Mouse (Mus musculus): Measurements from ENCODE around the gene Pygo1. TPM values are rescaled to one million over a fixed set of nuclear protein-coding genes. Genes with fewer than 3 reads are reported as not detected.

Gene Pygo1
- 0.08 TPM in 2 replicates for polyA plus RNA-seq (2015; fragmentation: Nextera tagmentation; extraction: Ambion mirVana)

GRCm38 (mm10) chr9:72925021-72925934 is at the start of gene Pygo1:
Pygo1 (plus strand) TSS chr9:72925645.
- Histone ChIP-seq H3K27me3 (ENCODE audit: control insufficient read depth, insufficient read depth, low read depth, low read length) (peaks cover 43% of the 10 kb centered on the region), H3K4me3 (ENCODE audit: low read depth, low read length) (peak within 1 kb of the TSS; percentile 54), H3K27ac (ENCODE audit: low read length) (no peak within 1 kb of the TSS), H3K9me3 (replicated peaks; ENCODE audit: control insufficient read depth, low read length) (no peaks in the 10 kb centered on the region), H3K4me2 (ENCODE audit: low read depth, low read length) (peak within 1 kb of the TSS; percentile 61), H3K9ac (ENCODE audit: low read depth, low read length) (peak within 1 kb of the TSS; percentile 19), H3K4me1 (ENCODE audit: control insufficient read depth, low read depth, low read length) (no peaks in the 10 kb centered on the region), H3K36me3 (ENCODE audit: control insufficient read depth, insufficient read depth) (no peaks in the 10 kb centered on the region)
- under 1% methylated on average over 101 of the region's 108 CpGs for WGBS (ENCODE audit: insufficient replicate concordance)
- peak; percentile 47; the same call in 1 of the 2 replicates for ATAC-seq (ENCODE audit: low read depth)

DNA sequence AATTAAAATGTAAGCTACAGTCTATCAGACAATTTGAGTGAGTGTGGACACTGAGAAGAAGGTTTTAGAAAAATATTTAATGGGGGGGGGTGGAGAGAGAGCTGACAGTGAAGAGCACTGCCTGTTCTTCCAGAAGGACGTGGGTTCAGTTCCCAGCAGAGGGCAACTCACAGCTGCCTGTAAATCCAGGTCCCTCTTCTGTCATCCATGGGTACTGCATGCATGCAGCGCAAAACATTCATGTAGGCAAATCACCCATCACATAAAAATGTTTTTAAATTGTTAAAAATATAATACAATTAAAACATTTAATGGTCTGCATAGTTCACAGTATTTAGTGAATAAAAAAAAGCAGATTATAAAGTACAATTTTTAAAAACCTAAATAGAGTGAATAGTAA is 49.6 kb upstream of the Pygo1 start:
- H3K4me1 ChIP-seq (ENCODE audit: control insufficient read depth, low read depth, low read length) = peaks cover 3% of the 10 kb centered on the region
- no peak overlapping the region for H3K4me3 ChIP-seq (ENCODE audit: low read depth, low read length)
- no peaks in the 10 kb centered on the region for H3K36me3 ChIP-seq (ENCODE audit: control insufficient read depth, insufficient read depth)
- ATAC-seq (ENCODE audit: low read depth) = no peak
- no peaks in the 10 kb centered on the region for H3K27me3 ChIP-seq (ENCODE audit: control insufficient read depth, insufficient read depth, low read depth, low read length)
- H3K9me3 ChIP-seq (replicated peaks; ENCODE audit: control insufficient read depth, low read length) = no peaks in the 10 kb centered on the region
- no peak overlapping the region for H3K9ac ChIP-seq (ENCODE audit: low read depth, low read length)
- WGBS (ENCODE audit: insufficient replicate concordance) = 61% methylated on average over 2 of the region's 2 CpGs
- H3K27ac ChIP-seq (ENCODE audit: low read length) = no peak overlapping the region
- H3K4me2 ChIP-seq (ENCODE audit: low read depth, low read length) = no peak overlapping the region

GRCm38 (mm10) chr9:72877905-72878304 is 47.5 kb upstream of the Pygo1 start:
- H3K36me3 ChIP-seq (ENCODE audit: control insufficient read depth, insufficient read depth) = no peaks in the 10 kb centered on the region
- H3K27ac ChIP-seq (ENCODE audit: low read length) = no peak overlapping the region
- H3K4me3 ChIP-seq (ENCODE audit: low read depth, low read length) = no peak overlapping the region
- H3K4me2 ChIP-seq (ENCODE audit: low read depth, low read length) = no peak overlapping the region
- H3K27me3 ChIP-seq (ENCODE audit: control insufficient read depth, insufficient read depth, low read depth, low read length) = no peaks in the 10 kb centered on the region
- 26% methylated on average over 11 of the region's 11 CpGs for WGBS (ENCODE audit: insufficient replicate concordance)
- H3K9me3 ChIP-seq (replicated peaks; ENCODE audit: control insufficient read depth, low read length) = no peaks in the 10 kb centered on the region
- no peak overlapping the region for H3K9ac ChIP-seq (ENCODE audit: low read depth, low read length)
- ATAC-seq (ENCODE audit: low read depth) = no peak
- peaks cover 6% of the 10 kb centered on the region for H3K4me1 ChIP-seq (ENCODE audit: control insufficient read depth, low read depth, low read length)

DNA sequence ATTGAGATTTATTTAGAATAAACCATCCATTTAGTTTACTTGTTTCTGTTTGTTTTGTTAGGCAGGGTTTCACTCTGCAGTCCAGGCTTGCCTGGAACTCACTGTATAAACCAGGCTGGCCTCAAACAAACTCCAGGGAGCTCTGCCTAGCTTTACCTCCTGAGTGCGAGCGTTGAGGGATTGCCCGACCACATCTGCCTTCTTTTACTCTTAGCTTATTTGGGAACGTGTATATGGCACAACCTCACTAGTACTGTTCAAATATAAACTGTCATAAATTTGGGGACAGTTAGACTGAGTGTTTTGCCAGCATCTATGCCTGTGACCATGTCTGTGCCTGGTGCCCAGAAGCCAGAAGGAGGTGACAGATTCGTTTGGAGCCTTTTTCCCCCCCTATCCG is 46.8 kb upstream of the Pygo1 start:
- Histone ChIP-seq H3K36me3 (ENCODE audit: control insufficient read depth, insufficient read depth) (no peaks in the 10 kb centered on the region), H3K9ac (ENCODE audit: low read depth, low read length) (no peak overlapping the region), H3K4me3 (ENCODE audit: low read depth, low read length) (no peak overlapping the region), H3K27me3 (ENCODE audit: control insufficient read depth, insufficient read depth, low read depth, low read length) (no peaks in the 10 kb centered on the region), H3K9me3 (replicated peaks; ENCODE audit: control insufficient read depth, low read length) (no peaks in the 10 kb centered on the region), H3K4me1 (ENCODE audit: control insufficient read depth, low read depth, low read length) (peaks cover 6% of the 10 kb centered on the region), H3K27ac (ENCODE audit: low read length) (no peak overlapping the region), H3K4me2 (ENCODE audit: low read depth, low read length) (no peak overlapping the region)
- WGBS (ENCODE audit: insufficient replicate concordance) = 61% methylated on average over 6 of the region's 6 CpGs
- ATAC-seq (ENCODE audit: low read depth) = no peak

GRCm38 (mm10) chr9:72879601-72880000 is 45.8 kb upstream of the Pygo1 start:
- no peaks in the 10 kb centered on the region for H3K27me3 ChIP-seq (ENCODE audit: control insufficient read depth, insufficient read depth, low read depth, low read length)
- ATAC-seq (ENCODE audit: low read depth) = no peak
- no peaks in the 10 kb centered on the region for H3K9me3 ChIP-seq (replicated peaks; ENCODE audit: control insufficient read depth, low read length)
- H3K27ac ChIP-seq (ENCODE audit: low read length) = no peak overlapping the region
- no peak overlapping the region for H3K4me2 ChIP-seq (ENCODE audit: low read depth, low read length)
- 62% methylated on average over 3 of the region's 3 CpGs for WGBS (ENCODE audit: insufficient replicate concordance)
- no peak overlapping the region for H3K9ac ChIP-seq (ENCODE audit: low read depth, low read length)
- H3K4me3 ChIP-seq (ENCODE audit: low read depth, low read length) = no peak overlapping the region
- peaks cover 6% of the 10 kb centered on the region for H3K4me1 ChIP-seq (ENCODE audit: control insufficient read depth, low read depth, low read length)
- no peaks in the 10 kb centered on the region for H3K36me3 ChIP-seq (ENCODE audit: control insufficient read depth, insufficient read depth)

DNA sequence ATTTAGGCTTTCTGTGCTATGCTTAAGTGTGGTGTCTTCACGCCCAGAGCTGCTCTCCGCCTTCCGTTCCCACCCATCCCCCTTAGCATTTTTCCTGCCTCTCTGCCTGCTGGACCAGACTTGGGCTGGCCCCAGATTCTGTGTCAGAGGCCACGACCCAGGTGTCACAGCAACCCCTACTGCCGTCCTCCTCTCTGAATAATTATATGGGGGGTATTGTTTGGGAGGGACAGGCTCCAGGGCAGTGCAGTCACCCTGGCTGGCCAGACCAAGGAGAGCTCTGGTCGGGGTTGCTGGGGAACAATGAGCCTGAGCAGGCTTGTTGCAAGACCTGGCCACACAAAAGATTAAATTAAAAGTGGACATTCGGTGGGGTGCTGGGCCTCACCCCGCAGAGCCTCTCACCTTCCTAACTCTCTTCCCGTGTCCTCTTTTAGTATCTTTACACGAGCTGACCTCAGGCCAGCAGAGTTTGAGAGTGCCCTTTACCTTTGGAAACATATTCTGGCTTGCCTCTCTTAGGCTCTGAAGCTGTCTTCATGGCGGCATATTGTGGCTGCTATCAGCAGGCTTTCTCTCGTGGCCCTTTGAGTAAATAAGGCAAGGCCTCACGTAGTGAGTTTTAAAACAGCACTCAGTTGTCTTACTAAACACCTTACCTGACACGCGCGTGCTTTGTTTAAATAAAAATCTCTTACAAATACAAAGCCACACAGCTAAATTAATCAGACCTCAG is 45.1 kb upstream of the Pygo1 start:
- Histone ChIP-seq H3K4me3 (ENCODE audit: low read depth, low read length) (no peak overlapping the region), H3K27ac (ENCODE audit: low read length) (no peak overlapping the region), H3K27me3 (ENCODE audit: control insufficient read depth, insufficient read depth, low read depth, low read length) (no peaks in the 10 kb centered on the region), H3K9me3 (replicated peaks; ENCODE audit: control insufficient read depth, low read length) (no peaks in the 10 kb centered on the region), H3K36me3 (ENCODE audit: control insufficient read depth, insufficient read depth) (no peaks in the 10 kb centered on the region), H3K9ac (ENCODE audit: low read depth, low read length) (no peak overlapping the region), H3K4me2 (ENCODE audit: low read depth, low read length) (no peak overlapping the region), H3K4me1 (ENCODE audit: control insufficient read depth, low read depth, low read length) (peaks cover 6% of the 10 kb centered on the region)
- WGBS (ENCODE audit: insufficient replicate concordance) = 48% methylated on average over 16 of the region's 16 CpGs
- ATAC-seq (ENCODE audit: low read depth) = peak; percentile 45; the same call in 1 of the 2 replicates

- Histone ChIP-seq H3K4me2 (ENCODE audit: low read depth, low read length) (no peak overlapping the region), H3K9me3 (replicated peaks; ENCODE audit: control insufficient read depth, low read length) (no peaks in the 10 kb centered on the region), H3K4me3 (ENCODE audit: low read depth, low read length) (no peak overlapping the region), H3K9ac (ENCODE audit: low read depth, low read length) (no peak overlapping the region), H3K36me3 (ENCODE audit: control insufficient read depth, insufficient read depth) (no peaks in the 10 kb centered on the region), H3K27ac (ENCODE audit: low read length) (no peak overlapping the region), H3K27me3 (ENCODE audit: control insufficient read depth, insufficient read depth, low read depth, low read length) (no peaks in the 10 kb centered on the region), H3K4me1 (ENCODE audit: control insufficient read depth, low read depth, low read length) (peaks cover 6% of the 10 kb centered on the region)
- ATAC-seq (ENCODE audit: low read depth) = peak; percentile 74
- WGBS (ENCODE audit: insufficient replicate concordance) = 11% methylated on average over 15 of the region's 15 CpGs
These were observed 44.2 kb upstream of the Pygo1 start for GRCm38 (mm10) chr9:72881026-72881768.

DNA sequence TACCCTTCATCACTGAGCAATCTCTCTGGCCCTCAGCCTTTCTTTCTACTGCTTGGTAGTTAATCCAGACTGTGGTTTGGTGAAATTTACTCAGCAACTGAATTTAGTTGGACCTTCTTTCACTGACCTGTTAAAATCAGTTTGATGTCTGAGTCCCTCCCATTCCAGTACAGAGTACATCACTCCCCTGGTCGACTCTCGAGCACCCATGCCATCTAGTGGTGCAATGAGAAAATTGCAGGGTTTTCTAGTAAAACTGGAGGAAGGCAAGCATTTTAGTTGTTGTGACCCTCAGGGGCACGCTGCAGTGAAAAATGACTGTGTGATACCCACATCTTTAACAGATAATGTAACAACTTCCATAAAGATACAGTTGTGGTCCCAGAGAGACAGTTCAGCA is 41.5 kb upstream of the Pygo1 start:
- Histone ChIP-seq H3K27ac (ENCODE audit: low read length) (no peak overlapping the region), H3K27me3 (ENCODE audit: control insufficient read depth, insufficient read depth, low read depth, low read length) (no peaks in the 10 kb centered on the region), H3K9ac (ENCODE audit: low read depth, low read length) (no peak overlapping the region), H3K4me3 (ENCODE audit: low read depth, low read length) (no peak overlapping the region), H3K4me1 (ENCODE audit: control insufficient read depth, low read depth, low read length) (peaks cover 6% of the 10 kb centered on the region), H3K9me3 (replicated peaks; ENCODE audit: control insufficient read depth, low read length) (no peaks in the 10 kb centered on the region), H3K36me3 (ENCODE audit: control insufficient read depth, insufficient read depth) (no peaks in the 10 kb centered on the region), H3K4me2 (ENCODE audit: low read depth, low read length) (no peak overlapping the region)
- ATAC-seq (ENCODE audit: low read depth) = no peak
- 6% methylated on average over 3 of the region's 3 CpGs for WGBS (ENCODE audit: insufficient replicate concordance)
